Mouse (Mus musculus): ENCODE results near the gene Yes1. TPM values are rescaled to one million over a fixed set of nuclear protein-coding genes. Genes with fewer than 3 reads are reported as not detected.
A peak's percentile ranks its signal among the peaks of the same experiment; 100 is the strongest.

Yes1 gene
- total and polyA plus RNA-seq, 3 experiments: 1.6 to 13.6 (median 10.3) TPM

DNA sequence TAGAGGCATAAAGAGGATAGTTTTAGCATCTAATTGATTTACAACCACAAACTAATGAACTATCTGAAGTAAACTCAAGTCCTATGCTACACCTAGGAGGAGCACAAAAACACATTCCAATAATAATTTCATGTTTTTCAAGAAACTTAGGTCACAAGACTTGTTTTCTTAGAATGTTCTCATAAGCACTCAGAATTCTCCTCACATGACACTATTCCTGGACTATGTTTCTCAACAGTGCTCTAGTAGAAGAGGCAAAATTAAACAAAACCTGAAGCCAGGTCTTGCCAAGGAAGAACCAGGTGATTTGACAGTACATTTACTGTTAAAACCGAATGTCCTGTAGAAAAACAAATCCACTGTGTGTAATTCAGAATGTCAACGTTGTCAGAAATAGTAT lies 71.5 kb downstream of the Yes1 start:
- DNase-seq (ENCODE audit: low spot score) (no peak), ATAC-seq (ENCODE audit: extremely low read depth, insufficient number of reproducible peaks, low FRiP score, poor library complexity, severe bottlenecking) (no peak)
- peaks cover 13% of the 10 kb centered on the region for H3K36me3 ChIP-seq (replicated peaks)
- H3K4me1 ChIP-seq (ENCODE audit: insufficient read depth, low read depth, low read length): peaks cover 4% of the 10 kb centered on the region; the same call in 1 of the 2 replicates
- TF ChIP-seq TAL1 (conservative IDR thresholded peaks at IDR 0.05; ENCODE audit: low read depth, low read length) (no peak), POLR2AphosphoS5 (IDR thresholded peaks at IDR 0.05; ENCODE audit: insufficient replicate concordance, low read depth, low read length) (no peak), GATA2 (IDR thresholded peaks at IDR 0.05; ENCODE audit: borderline replicate concordance, low read depth, low read length) (no peak), CTCF (IDR thresholded peaks at IDR 0.05; ENCODE audit: low read depth, low read length) (no peak), GATA1 (IDR thresholded peaks at IDR 0.05; ENCODE audit: borderline replicate concordance, low read length) (no peak)
- H3K4me3 ChIP-seq (ENCODE audit: low read depth, low read length): no peak overlapping the region
- no peaks in the 10 kb centered on the region for H3K27me3 ChIP-seq (ENCODE audit: insufficient read depth, low read length)
- H3K9me3 ChIP-seq (replicated peaks): no peaks in the 10 kb centered on the region

DNA sequence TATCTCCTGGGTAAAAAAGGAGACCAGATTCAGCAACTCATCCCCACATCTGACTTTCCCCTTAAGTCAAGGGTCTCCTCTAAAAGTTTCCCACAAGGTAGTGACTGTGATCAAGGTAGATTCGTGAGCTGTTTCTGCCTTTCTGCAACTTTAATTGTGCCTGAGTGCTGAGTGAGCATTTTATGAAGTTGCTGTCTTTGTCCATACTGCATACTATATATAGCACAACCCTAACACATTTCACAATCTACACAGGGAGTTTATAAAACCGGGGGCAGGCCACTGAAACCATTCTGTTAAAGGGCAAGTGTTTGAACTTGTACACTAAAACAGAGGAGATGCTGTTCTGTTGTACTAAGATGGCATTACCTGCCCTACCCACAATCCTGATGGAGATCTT lies 82.4 kb downstream of the Yes1 start:
- Histone ChIP-seq H3K9me3 (replicated peaks) (no peaks in the 10 kb centered on the region), H3K27me3 (ENCODE audit: insufficient read depth, low read length) (peaks cover 3% of the 10 kb centered on the region; the same call in 1 of the 2 replicates), H3K36me3 (replicated peaks) (no peaks in the 10 kb centered on the region), H3K4me3 (ENCODE audit: low read depth, low read length) (no peak overlapping the region), H3K4me1 (ENCODE audit: insufficient read depth, low read depth, low read length) (no peaks in the 10 kb centered on the region; the same call in 1 of the 2 replicates)
- DNase-seq (ENCODE audit: low spot score) (no peak), ATAC-seq (ENCODE audit: extremely low read depth, insufficient number of reproducible peaks, low FRiP score, poor library complexity, severe bottlenecking) (no peak)
- TF ChIP-seq GATA1 (IDR thresholded peaks at IDR 0.05; ENCODE audit: borderline replicate concordance, low read length) (no peak), POLR2AphosphoS5 (IDR thresholded peaks at IDR 0.05; ENCODE audit: insufficient replicate concordance, low read depth, low read length) (no peak), GATA2 (IDR thresholded peaks at IDR 0.05; ENCODE audit: borderline replicate concordance, low read depth, low read length) (no peak), CTCF (IDR thresholded peaks at IDR 0.05; ENCODE audit: low read depth, low read length) (no peak), TAL1 (conservative IDR thresholded peaks at IDR 0.05; ENCODE audit: low read depth, low read length) (no peak)

DNA sequence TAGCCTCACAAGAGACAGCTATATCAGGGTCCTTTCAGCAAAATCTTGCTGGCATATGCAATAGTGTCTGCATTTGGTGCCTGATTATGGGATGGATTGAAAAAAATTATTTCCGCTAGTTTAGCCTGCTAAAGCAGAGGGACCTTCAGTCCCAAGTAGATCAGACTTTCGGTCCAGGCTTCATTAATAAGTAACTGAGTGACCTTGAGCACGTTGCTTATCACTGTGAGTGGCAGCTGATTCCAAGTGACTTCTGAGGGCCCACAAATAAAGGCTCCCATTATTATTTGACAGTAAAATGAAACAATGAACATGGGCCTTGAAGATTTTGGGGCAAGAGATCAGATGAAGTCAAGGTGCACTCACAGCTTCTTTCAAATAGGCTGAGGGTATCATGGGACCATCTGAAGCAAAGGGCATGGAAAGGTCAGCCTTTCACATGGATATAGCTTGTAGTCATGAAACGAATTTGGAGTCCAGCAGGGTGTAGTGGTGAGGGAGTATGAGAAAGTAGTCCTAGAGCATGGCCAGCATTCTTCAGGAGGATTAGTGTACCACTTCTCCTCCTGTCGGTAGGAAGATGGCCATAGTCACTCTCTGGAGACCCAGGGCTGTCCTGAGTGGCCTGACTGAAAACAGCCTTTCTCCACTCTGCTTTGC lies 86.4 kb downstream of the Yes1 start:
- no peaks in the 10 kb centered on the region for H3K36me3 ChIP-seq (replicated peaks)
- peaks cover 3% of the 10 kb centered on the region; the same call in 1 of the 2 replicates for H3K27me3 ChIP-seq (ENCODE audit: insufficient read depth, low read length)
- DNase-seq (ENCODE audit: low spot score) (no peak), ATAC-seq (ENCODE audit: extremely low read depth, insufficient number of reproducible peaks, low FRiP score, poor library complexity, severe bottlenecking) (no peak)
- TF ChIP-seq GATA2 (IDR thresholded peaks at IDR 0.05; ENCODE audit: borderline replicate concordance, low read depth, low read length) (no peak), CTCF (IDR thresholded peaks at IDR 0.05; ENCODE audit: low read depth, low read length) (no peak), TAL1 (conservative IDR thresholded peaks at IDR 0.05; ENCODE audit: low read depth, low read length) (no peak), POLR2AphosphoS5 (IDR thresholded peaks at IDR 0.05; ENCODE audit: insufficient replicate concordance, low read depth, low read length) (no peak), GATA1 (IDR thresholded peaks at IDR 0.05; ENCODE audit: borderline replicate concordance, low read length) (no peak)
- H3K4me3 ChIP-seq (ENCODE audit: low read depth, low read length): no peak overlapping the region
- H3K9me3 ChIP-seq (replicated peaks): no peaks in the 10 kb centered on the region
- H3K4me1 ChIP-seq (ENCODE audit: insufficient read depth, low read depth, low read length): no peaks in the 10 kb centered on the region; the same call in 1 of the 2 replicates

DNA sequence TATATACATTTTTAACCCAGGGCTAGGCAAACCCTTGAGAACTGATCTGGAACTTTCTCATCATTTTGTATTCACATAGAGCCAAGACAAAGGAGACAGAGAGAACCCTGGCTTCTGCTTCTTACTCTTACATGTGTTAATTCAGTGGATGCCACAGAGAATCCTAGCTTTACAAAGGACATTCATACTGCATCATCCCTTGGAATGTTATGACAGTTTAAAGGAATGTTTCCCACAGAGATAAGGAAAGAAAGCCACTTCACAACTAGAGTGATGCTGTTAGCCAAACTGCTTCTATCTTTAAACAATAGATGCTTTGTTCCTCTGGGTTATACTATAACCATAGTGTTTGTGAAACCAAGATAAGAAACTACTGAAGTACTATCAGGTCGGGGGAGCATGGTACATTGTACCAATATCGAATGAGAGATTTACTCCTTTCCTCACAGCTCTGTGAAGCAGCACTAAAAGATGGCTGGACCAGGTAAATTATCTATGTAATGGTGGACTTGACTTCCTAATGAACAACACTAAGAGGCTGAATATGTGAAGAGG lies 95.3 kb downstream of the Yes1 start:
- H3K9me3 ChIP-seq (replicated peaks): no peaks in the 10 kb centered on the region
- TF ChIP-seq GATA2 (IDR thresholded peaks at IDR 0.05; ENCODE audit: borderline replicate concordance, low read depth, low read length) (no peak), POLR2AphosphoS5 (IDR thresholded peaks at IDR 0.05; ENCODE audit: insufficient replicate concordance, low read depth, low read length) (no peak), TAL1 (conservative IDR thresholded peaks at IDR 0.05; ENCODE audit: low read depth, low read length) (no peak), CTCF (IDR thresholded peaks at IDR 0.05; ENCODE audit: low read depth, low read length) (no peak), GATA1 (IDR thresholded peaks at IDR 0.05; ENCODE audit: borderline replicate concordance, low read length) (no peak)
- no peak for ATAC-seq (ENCODE audit: extremely low read depth, insufficient number of reproducible peaks, low FRiP score, poor library complexity, severe bottlenecking)
- H3K4me3 ChIP-seq (ENCODE audit: low read depth, low read length): no peak overlapping the region
- no peaks in the 10 kb centered on the region for H3K36me3 ChIP-seq (replicated peaks)
- peaks cover 9% of the 10 kb centered on the region for H3K4me1 ChIP-seq (ENCODE audit: insufficient read depth, low read depth, low read length)
- no peak for DNase-seq (ENCODE audit: low spot score)
- H3K27me3 ChIP-seq (ENCODE audit: insufficient read depth, low read length): no peaks in the 10 kb centered on the region

DNA sequence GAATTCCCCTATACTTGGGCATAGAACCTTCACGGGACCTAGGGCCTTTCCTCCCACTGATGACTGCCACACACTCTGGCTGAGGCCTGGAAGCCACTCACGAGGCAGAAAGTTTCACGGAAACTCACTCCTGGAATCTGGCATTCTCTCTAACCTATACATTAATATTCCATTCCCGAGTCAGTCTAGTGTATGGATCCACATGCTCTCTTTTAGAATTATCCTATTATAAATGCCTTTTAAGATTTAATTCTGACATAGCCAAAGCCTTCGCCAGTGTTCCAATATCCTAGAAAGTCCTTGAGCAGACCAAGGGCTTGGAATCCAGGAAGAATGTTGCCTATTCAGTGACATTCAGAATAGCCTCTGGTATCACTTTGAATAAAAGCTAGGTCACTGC lies 100.5 kb downstream of the Yes1 start:
- H3K27me3 ChIP-seq (ENCODE audit: insufficient read depth, low read length): peaks cover 2% of the 10 kb centered on the region; the same call in 1 of the 2 replicates
- TF ChIP-seq CTCF (IDR thresholded peaks at IDR 0.05; ENCODE audit: low read depth, low read length): no peak
- TF ChIP-seq GATA2 (IDR thresholded peaks at IDR 0.05; ENCODE audit: borderline replicate concordance, low read depth, low read length): no peak
- TF ChIP-seq GATA1 (IDR thresholded peaks at IDR 0.05; ENCODE audit: borderline replicate concordance, low read length): no peak
- TF ChIP-seq TAL1 (conservative IDR thresholded peaks at IDR 0.05; ENCODE audit: low read depth, low read length): no peak
- TF ChIP-seq POLR2AphosphoS5 (IDR thresholded peaks at IDR 0.05; ENCODE audit: insufficient replicate concordance, low read depth, low read length): no peak
- ATAC-seq (ENCODE audit: extremely low read depth, insufficient number of reproducible peaks, low FRiP score, poor library complexity, severe bottlenecking): no peak
- DNase-seq (ENCODE audit: low spot score): no peak
- no peak overlapping the region for H3K4me3 ChIP-seq (ENCODE audit: low read depth, low read length)
- H3K9me3 ChIP-seq (replicated peaks): no peaks in the 10 kb centered on the region
- peaks cover 23% of the 10 kb centered on the region for H3K4me1 ChIP-seq (ENCODE audit: insufficient read depth, low read depth, low read length)
- H3K36me3 ChIP-seq (replicated peaks): no peaks in the 10 kb centered on the region

DNA sequence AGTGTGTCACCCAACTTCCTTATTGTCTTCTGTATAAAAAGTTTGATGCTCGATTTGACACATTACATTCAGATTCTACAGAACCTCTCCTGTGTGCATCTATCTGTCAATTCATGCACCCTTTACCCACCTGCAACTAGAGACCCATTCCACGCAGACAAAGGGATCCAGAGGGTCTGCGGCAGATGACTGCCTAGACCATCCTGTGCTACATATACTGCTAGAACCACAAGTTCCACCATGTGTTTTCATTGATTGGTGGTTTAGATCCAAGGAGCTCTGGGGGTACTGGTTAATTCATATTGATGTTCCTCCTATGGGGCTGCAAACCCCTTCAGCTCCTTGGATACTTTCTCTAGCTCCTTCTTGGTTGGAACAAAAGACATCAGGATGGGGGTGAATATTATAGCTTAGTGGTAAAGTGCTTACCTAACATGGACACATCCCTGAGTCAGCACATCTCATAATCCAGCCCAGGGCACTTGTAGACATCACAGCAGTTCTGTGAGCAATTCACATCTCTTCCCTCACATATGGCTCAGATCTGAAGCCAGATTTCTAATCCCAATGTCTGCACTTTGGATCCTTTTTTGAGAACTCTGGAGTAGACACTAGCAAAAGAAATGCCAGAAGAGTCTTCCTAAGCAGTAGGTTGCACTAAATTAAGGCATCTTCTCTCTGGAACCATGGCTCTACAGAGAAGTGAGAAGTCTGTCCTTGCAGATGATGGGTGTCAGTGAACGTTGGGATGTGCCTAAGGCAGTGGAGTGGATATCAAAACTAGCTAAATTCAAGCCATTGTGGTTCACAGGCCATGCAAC lies 101.5 kb downstream of the Yes1 start:
- DNase-seq (ENCODE audit: low spot score) (no peak), ATAC-seq (ENCODE audit: extremely low read depth, insufficient number of reproducible peaks, low FRiP score, poor library complexity, severe bottlenecking) (no peak)
- TF ChIP-seq CTCF (IDR thresholded peaks at IDR 0.05; ENCODE audit: low read depth, low read length) (no peak), GATA1 (IDR thresholded peaks at IDR 0.05; ENCODE audit: borderline replicate concordance, low read length) (no peak), TAL1 (conservative IDR thresholded peaks at IDR 0.05; ENCODE audit: low read depth, low read length) (no peak), GATA2 (IDR thresholded peaks at IDR 0.05; ENCODE audit: borderline replicate concordance, low read depth, low read length) (no peak), POLR2AphosphoS5 (IDR thresholded peaks at IDR 0.05; ENCODE audit: insufficient replicate concordance, low read depth, low read length) (no peak)
- Histone ChIP-seq H3K36me3 (replicated peaks) (no peaks in the 10 kb centered on the region), H3K9me3 (replicated peaks) (no peaks in the 10 kb centered on the region), H3K4me1 (ENCODE audit: insufficient read depth, low read depth, low read length) (peaks cover 23% of the 10 kb centered on the region), H3K27me3 (ENCODE audit: insufficient read depth, low read length) (peaks cover 9% of the 10 kb centered on the region), H3K4me3 (ENCODE audit: low read depth, low read length) (peak overlapping the region; percentile 75; the same call in 1 of the 2 replicates)
